ENCODE assay signal across 8 mouse cellular contexts in genomic region chr4:133966271-133966940, GRCm38 (mm10). TPM values are rescaled to one million over a fixed set of nuclear protein-coding genes. Genes with fewer than 3 reads are reported as not detected.
DNase-seq lines count a peak whose midpoint lies in the region; ATAC-seq and TF ChIP-seq lines count a peak whose summit lies in the region.

No protein-coding gene starts in this region.

- no peak for DNase-seq in gastrocnemius, adult 2 months
- no peak for DNase-seq in gastrocnemius, adult 8-10 months (ENCODE audit: low spot score in 2 of 2)
- DNase-seq in 3T3-L1 (ENCODE audit: low read depth, low spot score) = peak; percentile 22
- no peak for DNase-seq in liver, embryonic 13.5 days
- DNase-seq in ovary, postnatal 36 days (ENCODE audit: low spot score) = no peak
- DNase-seq in c-Kit-positive CD71-positive TER-119-positive erythroid progenitor cells, embryonic 14.5 days (ENCODE audit: low spot score) = no peak
- DNase-seq in layer of hippocampus, postnatal 36 days = no peak

- peaks cover 58% of the 10 kb centered on the region for H3K4me1 ChIP-seq in forebrain, embryonic 13.5 days
- H3K4me1 ChIP-seq in liver, embryonic 13.5 days (replicated peaks) = peaks cover 48% of the 10 kb centered on the region

- H3K9ac ChIP-seq in forebrain, embryonic 13.5 days = peak overlapping the region; percentile 97
- peak overlapping the region; percentile 81 for H3K9ac ChIP-seq in liver, embryonic 13.5 days

- H3K36me3 ChIP-seq in forebrain, embryonic 13.5 days (ENCODE audit: poor library complexity, severe bottlenecking) = peaks cover 36% of the 10 kb centered on the region
- H3K36me3 ChIP-seq in liver, embryonic 13.5 days = peaks cover 48% of the 10 kb centered on the region

- WGBS in forebrain, embryonic 13.5 days = 46% methylated on average over 12 of the region's 12 CpGs
- 32% methylated on average over 12 of the region's 12 CpGs for WGBS in liver, embryonic 13.5 days (ENCODE audit: insufficient replicate concordance)

- H3K27ac ChIP-seq in gastrocnemius, adult 2 months = peak overlapping the region; percentile 79
- peak overlapping the region; percentile 99; the same call in 1 of the 2 replicates for H3K27ac ChIP-seq in forebrain, embryonic 13.5 days
- peak overlapping the region; percentile 77 for H3K27ac ChIP-seq in liver, embryonic 13.5 days

- peak overlapping the region; percentile 98 for H3K4me2 ChIP-seq in forebrain, embryonic 13.5 days
- peak overlapping the region; percentile 99 for H3K4me2 ChIP-seq in liver, embryonic 13.5 days

- peak overlapping the region; percentile 96 for H3K4me3 ChIP-seq in gastrocnemius, adult 2 months
- H3K4me3 ChIP-seq in forebrain, embryonic 13.5 days = peak overlapping the region; percentile 76
- H3K4me3 ChIP-seq in liver, embryonic 13.5 days (replicated peaks) = peak overlapping the region; percentile 85

- no peaks in the 10 kb centered on the region for H3K9me3 ChIP-seq in forebrain, embryonic 13.5 days (replicated peaks)
- no peaks in the 10 kb centered on the region for H3K9me3 ChIP-seq in liver, embryonic 13.5 days (replicated peaks)

- TF ChIP-seq CTCF in gastrocnemius, adult 2 months (IDR thresholded peaks at IDR 0.05) = no peak

- ATAC-seq in forebrain, embryonic 13.5 days = no peak
- ATAC-seq in liver, embryonic 13.5 days (ENCODE audit: low read depth) = no peak

- intact Hi-C loops in gastrocnemius, adult 2 months (cut with DNase I) = loop anchor here (5.0 kb wide), 1 partner anchor 36 kb away; the partner anchor contains the start of gene Dhdds

- no peaks in the 10 kb centered on the region for H3K27me3 ChIP-seq in forebrain, embryonic 13.5 days
- no peaks in the 10 kb centered on the region for H3K27me3 ChIP-seq in liver, embryonic 13.5 days

RNA-seq across cellular contexts. Expression of gene Hmgn2, which starts 2.0 kb away (rescaled TPM):
- 10 to 100 TPM; 28.0 to 53.8 TPM for total RNA-seq in gastrocnemius, adult 2 months (2021)
- 10 to 100 TPM; 28.5 to 36.6 (median 31.6) TPM for total RNA-seq in gastrocnemius, adult 8-10 months (2022)
- 3,166 and 3,367 TPM in 2 replicates for polyA plus RNA-seq in forebrain, embryonic 13.5 days (2015; fragmentation: Nextera tagmentation; extraction: Ambion mirVana)
- 779 and 917 TPM in 2 replicates for polyA plus RNA-seq in liver, embryonic 13.5 days (2015; fragmentation: Nextera tagmentation; extraction: Ambion mirVana)
- 100 to 1,000 TPM; 119 to 123 TPM for total RNA-seq in layer of hippocampus, postnatal 36 days (2021)

RNA-seq across cellular contexts. Expression of gene Dhdds, which starts 34.3 kb away (rescaled TPM):
- total RNA-seq in gastrocnemius, adult 2 months (2021) = 10 to 100 TPM; 10.8 to 11.6 TPM
- 1 to 10 TPM; 8.0 to 9.1 (median 8.8) TPM for total RNA-seq in gastrocnemius, adult 8-10 months (2022)
- polyA plus RNA-seq in forebrain, embryonic 13.5 days (2015; fragmentation: Nextera tagmentation; extraction: Ambion mirVana) = 47.1 and 47.6 TPM in 2 replicates
- polyA plus RNA-seq in liver, embryonic 13.5 days (2015; fragmentation: Nextera tagmentation; extraction: Ambion mirVana) = 19.7 and 23.5 TPM in 2 replicates
- 10 to 100 TPM; 57.8 to 62.6 TPM for total RNA-seq in layer of hippocampus, postnatal 36 days (2021)

RNA-seq across cellular contexts. Expression of gene Lin28a, which starts 52.2 kb away (rescaled TPM):
- total RNA-seq in gastrocnemius, adult 2 months (2021) = under 1 TPM; 0.08 to 0.28 TPM
- under 1 TPM; 0.39 to 0.96 (median 0.60) TPM for total RNA-seq in gastrocnemius, adult 8-10 months (2022)
- 0.15 and 0.34 TPM in 2 replicates for polyA plus RNA-seq in forebrain, embryonic 13.5 days (2015; fragmentation: Nextera tagmentation; extraction: Ambion mirVana)
- 1.8 and 2.0 TPM in 2 replicates for polyA plus RNA-seq in liver, embryonic 13.5 days (2015; fragmentation: Nextera tagmentation; extraction: Ambion mirVana)
- not detected for total RNA-seq in layer of hippocampus, postnatal 36 days (2021)

Comparison
In these comparisons a context has a peak if more than half of its experiments do, and no peak if none do; other contexts are left out.
1. RNA of gene Dhdds, which starts 34.3 kb away (total RNA-seq): 57.8 to 62.6 TPM in layer of hippocampus, postnatal 36 days; 10.8 to 11.6 TPM in gastrocnemius, adult 2 months and 8.0 to 9.1 TPM in gastrocnemius, adult 8-10 months; every median in the first group is over 4 times any median in the second.
2. Peak in every context shown above with its lines, with median percentiles within 50 percentile points of each other: H3K27ac ChIP-seq and H3K4me3 ChIP-seq.